In the genomic region with DNA sequence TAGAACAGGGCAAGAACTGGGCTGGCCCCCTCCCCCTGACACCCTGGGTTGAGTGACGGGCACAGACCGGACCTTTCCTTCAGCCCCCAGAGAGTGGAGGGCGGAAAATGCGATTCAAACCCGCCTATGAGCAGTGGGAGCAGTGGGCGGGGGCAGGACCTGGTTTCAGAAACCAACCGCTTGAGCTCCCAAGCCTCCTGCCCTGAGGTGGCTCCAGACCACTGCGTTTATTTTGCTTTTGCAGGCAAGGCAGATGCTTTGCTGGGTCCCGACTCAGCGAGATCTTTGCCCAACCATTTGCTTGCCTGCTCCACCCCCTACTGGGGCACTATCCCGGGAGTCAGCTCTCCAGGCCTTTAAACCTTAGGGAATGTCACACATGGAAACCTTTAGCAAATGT, we compare ENCODE assay signal across 8 mouse cellular contexts. TPM values are rescaled to one million over a fixed set of nuclear protein-coding genes. Genes with fewer than 3 reads are reported as not detected.
DNase-seq lines count a peak whose midpoint lies in the region; ATAC-seq lines count a peak whose summit lies in the region.

No protein-coding gene starts in this region.

- 0 out of 2 replicates have a peak overlapping the region, but pooled peaks have one; percentile 2 for H3K27ac ChIP-seq in neural tube, embryonic 15.5 days (replicated peaks)

- no peak for ATAC-seq in neural tube, embryonic 15.5 days (ENCODE audit: low FRiP score)

- no peaks in the 10 kb centered on the region for H3K9me3 ChIP-seq in neural tube, embryonic 15.5 days (replicated peaks)

- intact Hi-C loops in gastrocnemius, postnatal 36 days (cut with DNase I), result loop anchor here (5.0 to 10.0 kb wide), 3 partner anchors 203 to 1295 kb away; no protein-coding TSS in a partner anchor

- peak; percentile 41 to 59 for DNase-seq in urinary bladder, postnatal 4 days (ENCODE audit: low spot score in 2 of 2)
- DNase-seq in urinary bladder, postnatal 10 days (ENCODE audit: low spot score), result no peak
- DNase-seq in gastrocnemius, postnatal 36 days, result peak; percentile 25 to 40
- DNase-seq in kidney, adult 9 months, result peak; percentile 35
- DNase-seq in frontal cortex, postnatal 14 days (ENCODE audit: low spot score in 2 of 2), result no peak
- DNase-seq in thymus, postnatal 0 days (ENCODE audit: low spot score), result no peak
- DNase-seq in layer of hippocampus, adult 8-10 months (ENCODE audit: low spot score in 2 of 2), result no peak

- peak overlapping the region; percentile 32; the same call in 1 of the 2 replicates for H3K4me2 ChIP-seq in neural tube, embryonic 15.5 days

- peaks cover 50% of the 10 kb centered on the region for H3K4me1 ChIP-seq in neural tube, embryonic 15.5 days

- peaks cover 86% of the 10 kb centered on the region for H3K27me3 ChIP-seq in neural tube, embryonic 15.5 days (replicated peaks)

- H3K9ac ChIP-seq in neural tube, embryonic 15.5 days (replicated peaks), result no peak overlapping the region

- 0 out of 2 replicates have a peak overlapping the region, but pooled peaks have one; percentile 3 for H3K4me3 ChIP-seq in neural tube, embryonic 15.5 days (replicated peaks)

- no peaks in the 10 kb centered on the region for H3K36me3 ChIP-seq in neural tube, embryonic 15.5 days

- WGBS in neural tube, embryonic 15.5 days, result 3% methylated on average over 11 of the region's 11 CpGs

RNA-seq across cellular contexts. Expression of a gene that starts 2.2 kb away (rescaled TPM):
- total RNA-seq in gastrocnemius, postnatal 36 days (2021), result 10 to 100 TPM; 17.4 to 17.5 TPM
- polyA plus RNA-seq in neural tube, embryonic 15.5 days (2015; fragmentation: Nextera tagmentation; extraction: Ambion mirVana), result 16.0 and 18.9 TPM in 2 replicates
- polyA plus RNA-seq in thymus, postnatal 0 days (2015; fragmentation: Nextera tagmentation; extraction: Ambion mirVana), result 1.6 and 2.1 TPM in 2 replicates
- total RNA-seq in layer of hippocampus, adult 8-10 months (2022), result 10 to 100 TPM; 35.8 to 45.2 (median 38.4) TPM

Comparison
In these comparisons a context has a peak if more than half of its experiments do, and no peak if none do; other contexts are left out.
1. DNase-seq: peak in urinary bladder, postnatal 4 days (2 of 2), gastrocnemius, postnatal 36 days (2 of 2) and kidney, adult 9 months (single experiment); none in urinary bladder, postnatal 10 days (single experiment), frontal cortex, postnatal 14 days (0 of 2), thymus, postnatal 0 days (single experiment) and layer of hippocampus, adult 8-10 months (0 of 2).